Mouse (Mus musculus) erythroblast, embryonic 14.5 days (primary cell): Measurements from ENCODE around the gene Sept10.

Source experiments
- GATA1 ChIP-seq: IDR thresholded peaks from 2 replicates; pipeline ENCODE4 v1.6.1; 2012; ENCODE audit warnings: low read length, inconsistent platforms, mixed read lengths
- TAL1 ChIP-seq: IDR thresholded peaks from 3 replicates; pipeline ENCODE4 v1.6.1; 2012; ENCODE audit warnings: low read length, inconsistent platforms, mixed read lengths

GRCm38 (mm10) chr10:59259572-59259971, 37.9 kb upstream of the Sept10 start:
- TF ChIP-seq GATA1 (no peak), TAL1 (no peak)
